Mouse (Mus musculus) neural tube, embryonic 13.5 days (tissue): ENCODE data around the gene Iqsec1. TPM values are rescaled to one million over a fixed set of nuclear protein-coding genes. Genes with fewer than 3 reads are reported as not detected.
A peak's percentile ranks its signal among the peaks of the same experiment; 100 is the strongest.

ENCODE experiments used
- ATAC-seq: fragments of 200-750 bp; cut with Nextera tagmentation; 2 replicates; pipeline ENCODE4 v1.8.0; 2017; ENCODE audit warnings: low read depth, mild to moderate bottlenecking, moderate TSS enrichment, moderate library complexity
- H3K27ac ChIP-seq: fragments of 300-500 bp; sonication (generic); replicated peaks from 2 replicates; pipeline ENCODE4 v1.5.1; 2015; ENCODE audit warnings: moderate library complexity, mild to moderate bottlenecking, inconsistent platforms
- H3K27me3 ChIP-seq: fragments of 300-500 bp; sonication (generic); 2 replicates; pipeline ENCODE4 v1.6.1; 2015; ENCODE audit warnings: mild to moderate bottlenecking, inconsistent platforms
- H3K36me3 ChIP-seq: fragments of 300-500 bp; sonication (generic); 2 replicates; pipeline ENCODE4 v1.6.1; 2015; ENCODE audit warnings: mild to moderate bottlenecking, inconsistent platforms
- H3K4me1 ChIP-seq: fragments of 300-500 bp; sonication (generic); replicated peaks from 2 replicates; pipeline ENCODE4 v1.6.1; 2015; ENCODE audit warnings: inconsistent platforms
- H3K4me2 ChIP-seq: fragments of 300-500 bp; sonication (generic); 2 replicates; pipeline ENCODE4 v1.6.1; 2015; ENCODE audit warnings: inconsistent platforms, mild to moderate bottlenecking, moderate library complexity
- H3K4me3 ChIP-seq: fragments of 300-500 bp; sonication (generic); 2 replicates; pipeline ENCODE4 v1.5.1; 2015; ENCODE audit warnings: mild to moderate bottlenecking, inconsistent platforms
- H3K9ac ChIP-seq: fragments of 300-500 bp; sonication (generic); 2 replicates; pipeline ENCODE4 v1.6.1; 2015; ENCODE audit warnings: moderate library complexity, mild to moderate bottlenecking, inconsistent platforms
- H3K9me3 ChIP-seq: fragments of 300-500 bp; sonication (generic); 2 replicates; pipeline ENCODE4 v1.6.1; 2016; ENCODE audit warnings: inconsistent platforms
- WGBS: fragments of 180-500 bp; shearing (Covaris S2); methylation state at CpG from one replicate; pipeline ENCODE4 v1.1.7; 2015; 5-methylcytosine and 5-hydroxymethylcytosine counted together
- polyA plus RNA-seq: library from polyadenylated mRNA; unstranded; fragments of >200 nt; fragmentation: Nextera tagmentation; extraction: Ambion mirVana; gene quantifications from 2 replicates; pipeline ENCODE4 v1.2.1, GENCODE M21; 2015

Gene Iqsec1
- polyA plus RNA-seq, 1 experiment from 2014 or later, result 15.0 TPM

DNA sequence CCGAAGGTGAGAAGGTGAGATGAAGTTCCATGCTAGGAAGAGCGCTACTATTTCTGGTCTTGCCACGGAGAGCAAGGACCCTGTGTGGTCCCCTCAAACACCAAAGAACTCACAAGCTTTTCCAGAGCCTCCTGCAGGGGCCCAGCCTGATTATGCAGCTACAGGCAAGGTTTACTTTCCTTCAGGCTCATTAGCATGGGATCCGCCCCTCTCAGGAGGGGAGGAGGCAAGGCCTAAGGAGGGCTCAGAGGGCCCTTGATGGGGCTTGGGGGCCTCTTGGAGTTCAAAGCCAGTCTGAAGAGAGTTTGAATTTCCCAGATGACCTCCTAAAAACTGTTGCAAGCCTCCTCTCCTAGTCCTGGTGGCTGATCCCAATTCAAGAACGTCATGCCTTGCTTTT is 179.9 kb downstream of the Iqsec1 start:
- Histone ChIP-seq H3K4me1 (peaks cover 50% of the 10 kb centered on the region), H3K27ac (0 out of 2 replicates have a peak overlapping the region, but pooled peaks have one; percentile 7), H3K9me3 (no peaks in the 10 kb centered on the region), H3K9ac (0 out of 2 replicates have a peak overlapping the region, but pooled peaks have one; percentile 45), H3K27me3 (no peaks in the 10 kb centered on the region; the same call in 1 of the 2 replicates), H3K4me2 (peak overlapping the region; percentile 62), H3K4me3 (0 out of 2 replicates have a peak overlapping the region, but pooled peaks have one; percentile 41), H3K36me3 (no peaks in the 10 kb centered on the region)
- 12% methylated on average over 5 of the region's 5 CpGs for WGBS
- no peak for ATAC-seq

DNA sequence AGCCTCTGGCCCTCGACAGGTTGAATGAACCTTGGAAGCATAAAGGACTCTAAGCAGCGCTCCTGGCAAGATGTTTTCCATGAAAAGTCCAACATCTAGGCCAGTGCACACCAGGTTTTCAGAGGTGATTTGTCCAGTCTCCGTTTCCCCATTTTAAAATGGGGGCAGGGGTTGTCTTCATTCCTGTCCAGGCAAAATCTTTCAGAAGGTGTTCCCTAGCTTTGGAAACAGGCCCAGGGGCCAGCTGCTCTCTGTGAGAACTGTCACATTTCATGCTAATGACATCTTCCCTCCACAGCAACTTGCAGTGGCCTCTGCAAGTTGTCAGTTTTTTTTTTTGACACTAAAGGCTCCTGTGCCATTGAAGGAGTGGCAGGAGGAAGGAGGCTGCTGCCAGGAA is 180.4 kb downstream of the Iqsec1 start:
- H3K27ac ChIP-seq, result no peak overlapping the region
- 0 out of 2 replicates have a peak overlapping the region, but pooled peaks have one; percentile 41 for H3K4me3 ChIP-seq
- 65% methylated on average over 3 of the region's 3 CpGs for WGBS
- no peaks in the 10 kb centered on the region; the same call in 1 of the 2 replicates for H3K27me3 ChIP-seq
- H3K9ac ChIP-seq, result 0 out of 2 replicates have a peak overlapping the region, but pooled peaks have one; percentile 45
- no peaks in the 10 kb centered on the region for H3K9me3 ChIP-seq
- peaks cover 50% of the 10 kb centered on the region for H3K4me1 ChIP-seq
- no peak for ATAC-seq
- peak overlapping the region; percentile 62 for H3K4me2 ChIP-seq
- no peaks in the 10 kb centered on the region for H3K36me3 ChIP-seq

DNA sequence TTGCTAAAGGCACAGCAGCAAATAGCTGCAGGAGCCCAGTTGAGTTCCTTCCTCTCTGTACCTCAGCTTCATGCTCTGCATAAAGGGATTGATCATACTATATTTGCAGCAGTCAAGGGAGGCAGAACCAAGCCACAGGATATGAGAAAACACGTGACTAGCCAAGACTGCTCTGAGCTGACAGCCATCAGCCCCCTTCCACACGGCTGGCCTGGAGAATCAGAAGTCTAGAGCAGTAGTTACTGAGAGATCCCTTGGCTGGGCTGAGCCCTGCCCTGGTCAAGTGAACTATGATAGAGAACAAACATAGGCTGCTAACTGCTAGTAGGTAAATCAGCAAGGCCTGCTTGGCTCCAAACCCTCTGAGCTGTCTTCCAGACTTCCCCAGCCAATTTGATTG is 180.9 kb downstream of the Iqsec1 start:
- H3K27me3 ChIP-seq, result no peaks in the 10 kb centered on the region; the same call in 1 of the 2 replicates
- H3K9ac ChIP-seq, result peak overlapping the region; percentile 45; the same call in 1 of the 2 replicates
- ATAC-seq, result no peak
- no peaks in the 10 kb centered on the region for H3K36me3 ChIP-seq
- no peak overlapping the region for H3K27ac ChIP-seq
- no peak overlapping the region for H3K4me3 ChIP-seq
- WGBS, result 71% methylated on average over 2 of the region's 2 CpGs
- no peaks in the 10 kb centered on the region for H3K9me3 ChIP-seq
- H3K4me1 ChIP-seq, result peaks cover 55% of the 10 kb centered on the region
- H3K4me2 ChIP-seq, result peak overlapping the region; percentile 62

DNA sequence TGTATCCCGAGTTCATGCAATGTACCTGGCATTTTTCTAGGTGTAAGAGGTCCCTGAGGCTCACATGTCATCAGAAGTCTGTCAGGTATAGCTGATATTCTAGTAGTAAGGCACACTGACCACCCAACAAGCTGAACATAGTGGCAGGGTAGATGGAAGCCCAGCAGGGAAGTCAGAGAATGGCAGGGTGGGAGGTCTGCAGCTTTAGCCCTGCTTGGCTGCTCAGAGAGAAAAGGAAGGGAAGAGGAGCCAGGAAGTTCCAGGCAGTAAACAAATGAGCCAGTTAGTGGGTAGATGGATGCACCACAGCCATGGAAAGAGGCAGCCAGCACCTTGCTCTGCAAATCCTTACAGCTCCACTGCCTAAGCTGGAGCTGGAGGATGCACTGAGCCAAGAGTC is 181.7 kb downstream of the Iqsec1 start:
- H3K4me1 ChIP-seq, result peaks cover 63% of the 10 kb centered on the region
- no peak overlapping the region for H3K27ac ChIP-seq
- ATAC-seq, result no peak
- H3K9me3 ChIP-seq, result no peaks in the 10 kb centered on the region
- WGBS, result 78% methylated on average over 1 of the region's 1 CpGs
- H3K4me3 ChIP-seq, result no peak overlapping the region
- no peak overlapping the region for H3K9ac ChIP-seq
- no peaks in the 10 kb centered on the region for H3K36me3 ChIP-seq
- H3K4me2 ChIP-seq, result no peak overlapping the region
- H3K27me3 ChIP-seq, result no peaks in the 10 kb centered on the region; the same call in 1 of the 2 replicates

DNA sequence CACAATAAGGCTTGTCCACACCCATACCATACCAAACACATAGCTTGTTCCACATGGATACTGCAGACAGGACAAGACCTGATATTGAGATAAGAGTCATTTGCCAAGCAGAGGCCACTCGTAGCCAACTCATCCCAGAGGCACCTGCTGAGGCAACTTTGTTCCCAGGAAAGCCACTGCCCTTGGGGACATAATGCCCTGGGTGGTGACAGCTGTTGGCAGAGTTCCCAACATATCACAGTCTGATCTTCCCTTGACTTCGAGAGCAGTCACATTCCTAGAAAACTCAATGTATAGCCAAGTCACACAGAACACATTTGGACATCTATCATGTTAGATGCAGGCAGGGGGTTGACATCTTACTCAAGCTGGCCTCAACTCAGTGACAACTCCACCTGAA is 183.4 kb downstream of the Iqsec1 start:
- H3K9ac ChIP-seq, result no peak overlapping the region
- WGBS, result 44% methylated on average over 2 of the region's 2 CpGs
- H3K4me3 ChIP-seq, result no peak overlapping the region
- no peaks in the 10 kb centered on the region for H3K27me3 ChIP-seq
- no peak overlapping the region for H3K4me2 ChIP-seq
- peaks cover 49% of the 10 kb centered on the region for H3K4me1 ChIP-seq
- ATAC-seq, result no peak
- H3K27ac ChIP-seq, result no peak overlapping the region
- H3K9me3 ChIP-seq, result no peaks in the 10 kb centered on the region
- no peaks in the 10 kb centered on the region for H3K36me3 ChIP-seq

DNA sequence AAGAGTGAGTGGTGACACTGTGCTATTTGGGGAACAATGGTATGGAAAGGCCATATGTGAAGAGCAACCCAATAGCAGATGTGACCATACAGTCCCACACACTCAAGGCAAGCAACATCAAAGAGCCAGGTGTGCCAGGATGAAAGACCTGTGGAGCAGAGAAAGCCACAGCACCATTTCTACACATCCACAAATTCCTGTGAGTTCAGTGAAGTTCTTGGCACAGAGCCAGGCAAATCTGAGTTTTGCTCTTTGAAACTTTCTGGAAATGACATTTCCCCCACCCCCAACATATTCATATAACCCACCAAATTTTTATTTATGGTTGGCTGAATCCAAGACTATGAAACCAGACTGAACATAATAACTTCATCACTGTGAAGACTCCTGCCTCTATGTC is 183.8 kb downstream of the Iqsec1 start:
- Histone ChIP-seq H3K36me3 (no peaks in the 10 kb centered on the region), H3K27me3 (no peaks in the 10 kb centered on the region), H3K27ac (no peak overlapping the region), H3K4me2 (no peak overlapping the region), H3K4me3 (no peak overlapping the region), H3K4me1 (peaks cover 45% of the 10 kb centered on the region), H3K9me3 (no peaks in the 10 kb centered on the region), H3K9ac (no peak overlapping the region)
- no peak for ATAC-seq

DNA sequence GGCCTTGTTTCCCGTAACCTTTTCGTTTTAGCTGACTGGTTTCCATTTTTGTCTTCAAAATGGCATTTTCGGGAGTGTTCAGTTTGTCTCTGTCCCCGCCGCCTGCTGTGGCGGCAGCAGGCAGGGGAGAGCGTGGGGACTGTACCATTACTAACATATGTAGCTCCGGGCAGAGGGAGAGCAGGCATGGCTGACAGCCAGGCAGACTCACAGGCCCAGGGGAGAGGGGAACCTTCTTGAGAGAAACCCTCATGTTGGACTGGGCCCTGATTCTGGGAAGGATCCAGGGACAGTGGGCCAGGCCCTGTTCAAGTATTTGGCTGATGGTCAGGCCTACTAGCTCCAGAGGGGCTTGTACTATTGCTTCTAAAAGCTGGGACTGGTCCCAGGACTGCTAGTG is 185.9 kb downstream of the Iqsec1 start:
- Histone ChIP-seq H3K4me3 (no peak overlapping the region), H3K9me3 (no peaks in the 10 kb centered on the region), H3K27me3 (no peaks in the 10 kb centered on the region), H3K27ac (peak overlapping the region; percentile 71), H3K36me3 (no peaks in the 10 kb centered on the region), H3K9ac (no peak overlapping the region), H3K4me2 (no peak overlapping the region), H3K4me1 (peaks cover 24% of the 10 kb centered on the region)
- 62% methylated on average over 8 of the region's 8 CpGs for WGBS
- ATAC-seq, result 0 out of 2 replicates have a peak, but pooled peaks have one; percentile 38

DNA sequence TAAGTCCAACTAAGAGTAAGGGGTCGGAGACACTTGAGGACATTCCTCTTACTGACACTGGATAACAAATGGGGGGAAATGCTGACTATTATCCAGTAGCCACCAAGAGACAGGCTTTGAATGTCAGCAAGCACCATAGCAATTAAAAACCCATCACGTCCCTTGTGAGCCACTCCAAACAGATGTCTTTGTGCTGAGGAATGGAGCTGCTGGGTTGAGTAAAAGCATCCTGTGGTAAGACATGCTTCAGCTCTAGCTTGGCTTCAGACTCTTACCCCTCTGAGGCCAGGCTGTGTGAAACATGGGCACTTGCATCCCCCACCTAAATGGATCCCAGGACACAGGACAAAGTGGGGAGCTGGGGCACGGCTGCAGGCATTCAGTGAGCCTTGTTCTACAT is 186.4 kb downstream of the Iqsec1 start:
- Histone ChIP-seq H3K4me1 (peaks cover 19% of the 10 kb centered on the region), H3K4me3 (no peak overlapping the region), H3K9me3 (no peaks in the 10 kb centered on the region), H3K27me3 (no peaks in the 10 kb centered on the region), H3K27ac (peak overlapping the region; percentile 71), H3K4me2 (no peak overlapping the region), H3K36me3 (no peaks in the 10 kb centered on the region), H3K9ac (no peak overlapping the region)
- WGBS, result 45% methylated on average over 3 of the region's 3 CpGs
- 0 out of 2 replicates have a peak, but pooled peaks have one; percentile 16 for ATAC-seq

DNA sequence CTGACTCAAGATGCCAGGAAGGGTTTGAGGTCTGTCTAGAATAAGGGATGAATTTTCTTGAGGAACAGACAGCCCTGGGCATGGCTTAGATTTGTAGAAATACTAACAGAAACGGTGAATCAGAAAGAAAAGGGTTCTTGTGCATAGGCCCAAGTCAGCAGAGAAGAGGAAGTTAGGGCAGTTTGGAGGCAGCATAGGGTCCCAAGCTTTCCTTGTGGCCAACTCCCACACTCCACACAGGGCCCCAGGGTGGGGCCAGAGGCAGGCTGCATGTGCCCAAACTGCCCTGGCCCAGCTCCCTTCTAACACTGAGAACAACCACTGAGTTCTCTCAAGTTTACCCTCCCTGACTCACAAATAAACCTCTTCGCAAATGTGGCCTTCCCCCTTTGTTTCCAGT is 187.7 kb downstream of the Iqsec1 start:
- H3K27me3 ChIP-seq, result no peaks in the 10 kb centered on the region
- H3K4me2 ChIP-seq, result no peak overlapping the region
- no peak overlapping the region for H3K4me3 ChIP-seq
- no peaks in the 10 kb centered on the region for H3K36me3 ChIP-seq
- H3K27ac ChIP-seq, result no peak overlapping the region
- no peaks in the 10 kb centered on the region for H3K9me3 ChIP-seq
- peaks cover 13% of the 10 kb centered on the region for H3K4me1 ChIP-seq
- ATAC-seq, result no peak
- no peak overlapping the region for H3K9ac ChIP-seq
- WGBS, result 93% methylated on average over 2 of the region's 2 CpGs

DNA sequence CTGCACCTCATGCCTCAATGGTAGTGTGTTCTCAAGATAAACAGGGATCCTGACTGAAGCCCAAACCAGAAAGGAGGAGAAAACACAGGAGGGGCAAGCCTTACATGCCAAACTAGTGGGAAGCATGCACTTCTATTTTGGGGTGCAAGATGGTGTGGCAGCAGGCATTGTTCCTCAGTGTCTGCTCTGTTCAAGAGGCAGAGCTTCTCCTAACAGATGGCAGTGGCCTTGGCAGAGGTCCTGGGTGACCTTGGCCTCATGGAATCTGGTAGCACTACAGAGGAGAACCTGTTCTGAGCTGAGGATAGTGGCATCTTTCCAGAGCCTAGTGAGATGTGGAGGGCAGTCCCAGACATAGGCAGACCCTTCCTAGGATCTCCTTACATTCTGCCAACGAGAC is 189.4 kb downstream of the Iqsec1 start:
- no peak for ATAC-seq
- no peak overlapping the region for H3K9ac ChIP-seq
- H3K27me3 ChIP-seq, result no peaks in the 10 kb centered on the region
- no peak overlapping the region for H3K4me3 ChIP-seq
- H3K4me1 ChIP-seq, result peaks cover 13% of the 10 kb centered on the region
- H3K9me3 ChIP-seq, result no peaks in the 10 kb centered on the region
- no peak overlapping the region for H3K4me2 ChIP-seq
- no peaks in the 10 kb centered on the region for H3K36me3 ChIP-seq
- 93% methylated on average over 1 of the region's 1 CpGs for WGBS
- H3K27ac ChIP-seq, result no peak overlapping the region

DNA sequence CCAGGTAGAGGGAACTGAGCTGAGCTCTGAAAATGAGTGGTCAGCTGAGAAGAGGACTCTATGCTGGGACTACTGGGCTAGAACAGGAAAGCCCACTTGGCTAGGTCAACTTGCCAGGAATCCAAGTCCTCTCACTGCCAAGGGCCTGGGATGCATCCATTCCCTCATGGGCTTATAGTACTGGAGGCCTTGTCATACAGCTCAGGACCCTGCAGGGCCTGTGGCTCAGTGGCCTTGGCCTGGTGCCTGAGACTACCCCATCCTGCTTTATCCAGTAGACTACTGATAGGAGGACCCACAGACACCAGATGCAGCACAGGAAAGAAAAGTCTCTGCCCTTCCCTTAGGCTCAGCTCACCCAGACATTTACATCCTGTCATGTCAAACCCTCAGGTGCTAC is 190.3 kb downstream of the Iqsec1 start:
- no peak for ATAC-seq
- Histone ChIP-seq H3K4me3 (no peak overlapping the region), H3K9me3 (no peaks in the 10 kb centered on the region), H3K9ac (no peak overlapping the region), H3K36me3 (no peaks in the 10 kb centered on the region), H3K4me1 (peaks cover 13% of the 10 kb centered on the region), H3K4me2 (no peak overlapping the region), H3K27ac (no peak overlapping the region), H3K27me3 (no peaks in the 10 kb centered on the region)

DNA sequence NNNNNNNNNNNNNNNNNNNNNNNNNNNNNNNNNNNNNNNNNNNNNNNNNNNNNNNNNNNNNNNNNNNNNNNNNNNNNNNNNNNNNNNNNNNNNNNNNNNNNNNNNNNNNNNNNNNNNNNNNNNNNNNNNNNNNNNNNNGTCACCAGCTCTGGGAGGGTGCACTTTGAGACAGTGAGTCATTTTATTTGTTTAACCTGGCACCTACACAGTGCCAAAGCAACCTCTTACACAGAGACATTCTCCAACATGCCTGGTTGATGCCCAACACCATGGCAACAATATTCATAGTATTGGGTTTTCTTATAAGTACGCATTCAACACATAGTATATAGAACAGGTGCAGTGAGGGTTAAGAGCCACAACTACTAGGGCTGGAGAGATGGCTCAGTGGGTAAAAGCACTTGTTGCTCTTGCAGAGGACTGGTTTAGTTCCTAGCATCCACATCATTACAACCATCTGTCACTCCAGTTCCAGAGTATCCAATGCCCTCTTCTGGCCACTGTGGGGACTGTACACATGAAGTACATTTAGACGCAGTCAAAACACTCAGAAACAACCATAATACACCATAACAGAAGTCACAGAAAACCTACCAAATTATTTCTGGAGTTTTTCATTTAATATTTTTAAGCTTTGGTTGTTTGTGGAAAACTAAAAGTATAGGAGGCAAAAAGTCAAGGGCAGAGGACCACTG is 191.4 kb downstream of the Iqsec1 start:
- Histone ChIP-seq H3K27me3 (no peaks in the 10 kb centered on the region), H3K4me1 (peaks cover 3% of the 10 kb centered on the region), H3K4me2 (no peak overlapping the region), H3K9me3 (no peaks in the 10 kb centered on the region), H3K36me3 (no peaks in the 10 kb centered on the region), H3K4me3 (no peak overlapping the region), H3K9ac (no peak overlapping the region), H3K27ac (no peak overlapping the region)
- 95% methylated on average over 2 of the region's 2 CpGs for WGBS
- ATAC-seq, result no peak

DNA sequence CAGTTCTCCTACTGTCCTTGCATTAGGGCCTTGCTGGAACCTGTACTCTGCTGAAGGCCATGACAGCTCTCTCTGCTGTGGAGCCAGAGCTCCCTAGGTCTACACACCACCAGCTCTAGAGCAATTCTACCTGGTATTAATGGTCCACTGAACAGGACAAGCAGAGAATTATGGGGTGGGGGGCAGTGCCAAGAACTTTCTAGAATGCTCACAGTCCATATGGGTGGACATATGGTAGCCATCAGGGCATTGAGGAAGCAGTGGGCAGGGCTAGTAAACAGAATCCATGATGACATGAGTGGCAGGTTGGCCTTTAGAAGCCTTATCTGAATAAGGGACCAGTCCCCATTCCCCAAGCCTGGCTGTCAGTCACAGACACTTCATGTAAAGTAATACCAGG is 197.6 kb downstream of the Iqsec1 start:
- Histone ChIP-seq H3K36me3 (no peaks in the 10 kb centered on the region), H3K4me3 (no peak overlapping the region), H3K4me1 (peaks cover 16% of the 10 kb centered on the region), H3K27ac (no peak overlapping the region), H3K9ac (no peak overlapping the region), H3K27me3 (no peaks in the 10 kb centered on the region), H3K9me3 (no peaks in the 10 kb centered on the region), H3K4me2 (no peak overlapping the region)
- no peak for ATAC-seq
